Mouse (Mus musculus) right cerebral cortex, postnatal 14 days (tissue): ENCODE results near the gene Gm20388.

Source experiments
- DNase-seq: peaks from one replicate; pipeline ENCODE4 v3.0.0; 2022

Gm20388 gene

DNA sequence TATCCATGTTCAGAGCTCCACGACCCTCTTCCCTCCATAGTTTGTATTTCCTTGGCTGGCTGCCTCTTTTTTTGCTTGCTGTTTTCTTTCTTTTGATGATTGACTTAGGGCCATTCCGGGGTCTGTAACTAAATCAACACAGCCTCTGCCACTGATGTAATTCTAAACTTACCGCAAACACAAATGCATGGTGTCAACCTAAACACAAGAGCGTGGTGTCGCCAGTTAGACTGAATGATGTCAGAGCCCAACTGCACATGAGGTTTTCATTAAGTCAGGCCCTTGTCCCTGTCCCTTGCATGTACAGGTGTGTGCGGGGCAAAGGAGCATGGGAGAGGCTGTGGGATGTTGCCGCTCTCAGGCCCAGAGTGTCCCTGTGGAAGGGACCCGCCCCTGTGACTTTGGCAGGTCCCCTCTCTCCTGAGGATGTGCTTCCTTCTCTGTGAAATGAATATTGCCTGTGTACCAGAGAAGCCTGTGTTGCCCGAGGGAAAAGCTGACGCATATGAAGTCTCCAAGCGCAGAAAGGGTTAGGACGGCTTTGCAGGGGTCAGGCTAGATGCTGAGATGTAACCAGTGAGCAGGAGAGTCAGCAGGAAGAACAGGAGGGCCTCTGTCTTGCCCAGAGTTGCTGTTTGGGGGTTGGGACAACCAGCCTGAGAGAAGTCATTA, 3789.9 kb downstream of the Gm20388 start:
- no peak for DNase-seq

- peak; percentile 25 for DNase-seq
These were observed 3791.4 kb downstream of the Gm20388 start for GRCm38 (mm10) chr8:123701952-123702587.

DNA sequence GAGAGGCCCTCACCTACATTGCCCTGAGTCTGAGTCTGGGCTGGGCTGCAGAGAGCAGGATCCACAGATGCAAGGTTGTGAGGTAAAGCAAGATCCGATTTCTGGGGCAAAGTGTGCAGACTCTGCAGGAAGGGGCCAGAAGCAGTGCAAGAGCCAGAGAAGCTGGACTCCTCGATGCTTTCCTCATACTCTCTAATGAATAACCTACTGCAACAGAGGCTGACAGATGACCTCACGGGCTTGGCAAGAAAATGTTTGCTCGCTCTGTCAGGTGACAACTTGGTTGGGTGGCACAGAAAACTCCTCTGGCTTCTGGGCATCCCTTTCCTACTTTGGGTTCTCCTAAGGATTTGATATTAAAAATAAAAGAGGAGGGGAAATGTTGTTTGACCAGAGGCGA, 3794.7 kb downstream of the Gm20388 start:
- no peak for DNase-seq

DNA sequence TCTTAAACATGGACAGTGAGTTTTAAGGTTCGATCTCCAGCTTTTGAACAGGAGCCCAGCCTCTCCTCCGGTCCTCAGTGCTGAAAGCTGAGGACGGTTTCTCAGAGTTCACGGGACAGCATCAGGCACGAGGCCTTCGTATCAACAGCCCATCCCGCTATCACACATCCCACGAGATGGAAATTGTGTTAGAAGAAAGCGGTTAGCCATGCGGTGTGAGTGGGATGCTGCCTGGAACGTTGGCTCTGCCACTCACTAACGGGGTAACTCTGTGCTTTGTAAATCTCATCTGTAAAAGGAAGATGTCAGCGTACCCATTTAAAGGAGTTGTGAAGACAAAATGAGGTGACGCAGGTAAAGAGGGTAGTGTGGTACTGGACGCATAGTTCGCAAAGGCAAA, 3796.5 kb downstream of the Gm20388 start:
- no peak for DNase-seq

DNA sequence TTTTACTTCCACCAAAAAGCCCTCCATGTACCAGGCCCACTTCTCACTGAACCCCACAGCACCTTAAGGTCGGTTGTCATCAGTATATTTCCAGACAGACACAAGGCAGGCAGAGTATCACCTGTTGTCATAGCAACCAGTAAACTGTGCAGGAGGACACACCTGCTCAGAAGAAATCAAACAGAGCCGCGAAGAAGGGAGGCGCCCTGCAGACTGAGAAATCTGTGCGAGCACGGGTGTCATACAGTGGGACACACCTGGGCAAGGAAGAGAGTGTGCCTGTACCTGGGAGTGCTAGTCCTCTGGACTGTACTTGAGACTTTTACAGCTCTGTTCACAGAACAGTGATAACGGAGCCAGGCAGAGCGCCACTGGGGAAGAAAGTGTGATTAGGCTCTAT, 3798.1 kb downstream of the Gm20388 start:
- no peak for DNase-seq

DNA sequence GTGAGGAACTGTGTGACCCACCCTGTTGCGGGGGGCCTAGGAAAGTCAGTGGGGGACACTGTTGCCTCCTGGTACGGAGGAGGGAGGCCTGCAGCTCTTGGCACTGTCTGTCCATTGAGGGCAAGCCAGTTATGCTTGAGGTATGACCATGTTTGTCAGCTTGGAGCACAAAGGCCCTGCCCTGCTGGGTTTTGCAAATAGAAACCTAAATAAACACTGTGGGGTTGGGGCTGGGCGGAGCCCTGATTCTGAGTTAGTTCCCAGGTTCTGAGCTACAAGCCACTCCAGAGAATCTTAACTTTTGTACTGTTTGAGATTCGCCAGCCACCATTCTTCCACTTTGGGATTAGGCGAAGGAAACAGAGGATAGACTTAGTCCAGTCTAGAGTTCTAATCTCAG, 3799.7 kb downstream of the Gm20388 start:
- DNase-seq, result no peak

GRCm38 (mm10) chr8:123714451-123714850, 3803.8 kb downstream of the Gm20388 start:
- no peak for DNase-seq

- DNase-seq, result no peak
These were observed 3805.4 kb downstream of the Gm20388 start for GRCm38 (mm10) chr8:123715916-123716592.

- DNase-seq, result no peak
These were observed 3806.5 kb downstream of the Gm20388 start for GRCm38 (mm10) chr8:123717104-123717503.

DNA sequence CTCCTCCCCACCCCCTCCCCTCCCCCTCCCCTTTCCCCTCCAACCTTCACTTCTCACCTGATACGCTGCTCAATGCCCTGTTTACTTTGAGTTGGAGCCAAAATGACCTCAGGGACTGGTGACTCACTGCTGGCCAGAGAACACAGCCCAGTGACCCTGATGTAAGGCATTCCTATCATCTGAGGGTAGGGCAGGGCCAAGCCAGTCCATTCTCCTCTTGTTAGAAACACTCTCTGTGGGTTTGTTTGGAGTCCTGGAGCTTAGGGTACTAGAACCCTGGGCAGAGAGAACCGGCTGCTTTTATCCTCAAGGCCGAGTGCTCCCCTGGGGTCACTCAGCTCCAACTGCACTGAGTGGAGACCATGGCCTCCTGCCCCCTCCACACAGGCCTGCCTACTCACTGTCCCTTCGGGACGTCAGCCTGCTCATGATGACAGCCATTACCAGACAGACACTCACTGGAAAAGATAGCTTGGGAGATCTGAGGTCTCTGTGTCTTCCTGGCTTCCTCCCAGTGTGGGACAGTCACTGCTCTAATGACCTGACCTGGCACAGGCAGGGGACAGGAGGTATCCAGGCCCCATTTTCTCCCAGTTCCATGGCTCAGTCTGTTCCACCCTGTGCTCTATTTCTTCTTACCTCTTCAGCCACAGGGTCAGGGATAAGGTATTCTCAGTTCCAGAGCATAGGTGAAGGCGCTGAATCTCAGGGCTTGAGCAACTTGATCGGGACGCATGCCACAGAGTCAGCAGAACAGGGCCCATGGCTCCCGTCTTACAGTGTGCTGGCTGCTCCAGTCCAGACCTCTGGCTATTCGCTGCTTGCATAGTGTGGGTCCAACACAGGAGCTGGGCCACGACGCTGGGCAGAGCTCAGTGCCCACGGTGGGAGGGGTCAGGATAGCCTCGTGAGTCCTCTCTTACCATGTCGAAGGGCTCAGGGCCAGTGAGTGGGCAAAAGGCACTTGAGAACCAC, 3807.2 kb downstream of the Gm20388 start:
- DNase-seq, result no peak

- DNase-seq, result no peak
These were observed 3808.1 kb downstream of the Gm20388 start for GRCm38 (mm10) chr8:123718752-123719151.

DNA sequence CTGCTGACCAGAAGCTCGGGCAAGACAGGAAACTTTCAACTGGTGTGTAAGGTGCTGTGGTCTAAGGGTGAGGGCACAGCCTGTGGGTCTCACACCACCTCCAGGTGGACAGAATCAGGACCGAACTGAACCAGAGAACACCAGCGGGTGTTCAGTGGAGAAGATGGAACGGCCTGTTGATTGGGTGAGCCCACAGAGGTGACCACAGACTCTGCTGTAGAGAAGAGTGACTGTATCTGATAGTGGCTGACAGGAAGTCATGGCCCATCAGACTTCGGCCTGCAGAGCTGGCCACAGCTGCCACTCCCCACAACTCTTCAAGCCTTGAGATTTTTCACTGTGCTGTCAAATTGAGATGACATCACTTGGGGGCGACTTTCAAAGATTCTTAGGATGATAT, 3808.6 kb downstream of the Gm20388 start:
- no peak for DNase-seq

DNA sequence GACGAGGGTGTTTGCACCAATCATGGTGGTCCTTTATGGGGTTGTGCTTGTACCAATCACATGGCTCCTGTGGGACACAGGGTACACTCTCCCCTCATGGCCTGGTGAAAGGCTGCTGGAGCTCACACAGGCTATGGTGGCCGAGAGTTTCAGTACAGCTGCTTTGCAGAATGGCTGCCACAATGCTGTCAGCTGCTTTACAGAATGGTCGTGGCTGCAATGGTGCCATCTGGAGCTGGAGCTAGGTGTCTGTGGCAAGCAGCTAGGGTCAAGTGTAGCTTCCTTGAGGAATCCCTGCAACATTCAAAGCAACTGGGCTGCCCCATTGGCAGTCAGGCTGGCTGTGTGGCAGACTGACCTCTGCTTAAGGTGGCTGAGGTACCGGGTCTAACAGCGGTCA, 3809.2 kb downstream of the Gm20388 start:
- no peak for DNase-seq

GRCm38 (mm10) chr8:123720471-123721001, 3809.9 kb downstream of the Gm20388 start:
- no peak for DNase-seq

- no peak for DNase-seq
These were observed 3811.6 kb downstream of the Gm20388 start for GRCm38 (mm10) chr8:123722245-123722644.

- peak; percentile 45 for DNase-seq
These were observed 3814.1 kb downstream of the Gm20388 start for GRCm38 (mm10) chr8:123724752-123725151.

- DNase-seq, result no peak
These were observed 3814.6 kb downstream of the Gm20388 start for GRCm38 (mm10) chr8:123725261-123725660.

DNA sequence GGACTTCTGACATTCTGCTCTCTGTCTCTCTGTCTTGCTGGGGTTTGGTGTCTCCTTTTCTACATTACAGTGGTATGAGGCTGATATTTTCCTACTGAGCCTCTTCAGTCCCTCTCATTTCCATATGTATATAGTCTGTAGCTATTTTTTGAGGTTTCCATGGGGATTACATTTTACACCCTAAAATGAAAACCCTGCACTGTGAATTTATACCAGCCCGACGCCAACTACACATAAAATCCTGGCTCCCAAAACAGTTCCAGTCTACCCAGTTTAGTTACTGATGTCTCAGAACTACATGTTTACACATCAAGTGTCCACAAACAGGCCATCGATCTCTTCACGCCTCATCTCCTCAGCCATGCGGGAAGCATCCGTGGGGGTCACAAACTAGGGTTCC, 3816.1 kb downstream of the Gm20388 start:
- no peak for DNase-seq

- peak; percentile 43 for DNase-seq
These were observed 3818.6 kb downstream of the Gm20388 start for GRCm38 (mm10) chr8:123729055-123729785.

GRCm38 (mm10) chr8:123729786-123730411, 3819.3 kb downstream of the Gm20388 start:
- DNase-seq, result peak; percentile 28

DNA sequence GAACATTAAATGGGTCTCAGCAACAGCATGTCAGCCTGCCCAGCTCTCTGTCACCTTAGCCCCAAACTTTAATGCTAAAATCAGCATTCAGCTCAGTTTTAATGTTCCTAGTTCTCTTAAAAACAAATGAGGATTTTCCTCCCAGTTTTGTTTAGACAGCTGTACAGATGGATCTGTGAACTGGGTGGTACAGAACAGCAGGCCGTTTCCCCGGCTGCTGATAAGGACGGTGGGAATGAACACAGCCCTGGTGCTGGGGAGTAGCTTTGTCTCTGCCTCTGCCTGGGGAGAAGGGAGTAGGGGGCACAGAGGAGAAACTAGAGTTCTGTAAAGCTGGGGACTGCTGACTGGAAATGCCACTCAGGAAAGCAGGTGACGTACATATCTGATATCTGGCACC, 3821.7 kb downstream of the Gm20388 start:
- no peak for DNase-seq
